Mouse (Mus musculus) forebrain, embryonic 11.5 days (tissue): Measurements from ENCODE around the gene Rai14. TPM values are rescaled to one million over a fixed set of nuclear protein-coding genes. Genes with fewer than 3 reads are reported as not detected.
"Not testable (repeated sequence)": the region's sequence is repeated elsewhere in the genome, so short reads cannot be mapped to it uniquely, and the experiment has no call there.

Experiments
- ATAC-seq: fragments of 200-750 bp; cut with Nextera tagmentation; replicated peaks from 2 replicates; pipeline ENCODE4 v1.8.0; 2017; ENCODE audit warnings: moderate TSS enrichment; ENCODE audit not compliant: low FRiP score
- DNase-seq: peaks from one replicate; pipeline ENCODE4 v3.0.0-alpha.2; 2017; ENCODE audit warnings: low spot score
- H3K27ac ChIP-seq: fragments of 300-500 bp; sonication (generic); 2 replicates; pipeline ENCODE4 v1.5.1; 2014; ENCODE audit warnings: low read depth, low read length
- H3K27me3 ChIP-seq: fragments of 300-500 bp; sonication (generic); 2 replicates; pipeline ENCODE4 v1.6.1; 2014; ENCODE audit warnings: mild to moderate bottlenecking, low read length, mixed read lengths; ENCODE audit not compliant: control insufficient read depth, insufficient read depth
- H3K36me3 ChIP-seq: fragments of 300-500 bp; sonication (generic); 2 replicates; pipeline ENCODE4 v1.6.1; 2014; ENCODE audit warnings: mild to moderate bottlenecking, low read length, moderate library complexity, mixed read lengths; ENCODE audit not compliant: control insufficient read depth, insufficient read depth
- H3K4me1 ChIP-seq: fragments of 300-500 bp; sonication (generic); replicated peaks from 2 replicates; pipeline ENCODE4 v1.6.1; 2014; ENCODE audit warnings: low read length, mixed read lengths; ENCODE audit not compliant: control insufficient read depth, insufficient read depth
- H3K4me2 ChIP-seq: fragments of 300-500 bp; sonication (generic); 2 replicates; pipeline ENCODE4 v1.6.1; 2014; ENCODE audit warnings: low read depth, mild to moderate bottlenecking, low read length, moderate library complexity, mixed read lengths; ENCODE audit not compliant: severe bottlenecking
- H3K4me3 ChIP-seq: fragments of 300-500 bp; sonication (generic); 2 replicates; pipeline ENCODE4 v1.5.1; 2014; ENCODE audit warnings: low read depth, low read length
- H3K9ac ChIP-seq: fragments of 300-500 bp; sonication (generic); 2 replicates; pipeline ENCODE4 v1.6.1; 2014; ENCODE audit warnings: low read length
- H3K9me3 ChIP-seq: fragments of 300-500 bp; sonication (generic); 2 replicates; pipeline ENCODE4 v1.6.1; 2016; ENCODE audit warnings: low read length, mixed read lengths; ENCODE audit not compliant: control insufficient read depth
- WGBS: fragments of 180-500 bp; shearing (Covaris S2); extraction: QIAGEN DNeasy Blood & Tissue Kit; methylation state at CpG from one replicate; pipeline ENCODE4 v1.1.7; 2014; 5-methylcytosine and 5-hydroxymethylcytosine counted together
- polyA plus RNA-seq: library from polyadenylated mRNA; unstranded; fragments of >200 nt; fragmentation: Nextera tagmentation; extraction: Ambion mirVana; gene quantifications from 2 replicates; pipeline ENCODE4 v1.2.1, GENCODE M21; 2014

Gene Rai14
- polyA plus RNA-seq, 1 experiment from 2014 or later: 61.5 TPM

DNA sequence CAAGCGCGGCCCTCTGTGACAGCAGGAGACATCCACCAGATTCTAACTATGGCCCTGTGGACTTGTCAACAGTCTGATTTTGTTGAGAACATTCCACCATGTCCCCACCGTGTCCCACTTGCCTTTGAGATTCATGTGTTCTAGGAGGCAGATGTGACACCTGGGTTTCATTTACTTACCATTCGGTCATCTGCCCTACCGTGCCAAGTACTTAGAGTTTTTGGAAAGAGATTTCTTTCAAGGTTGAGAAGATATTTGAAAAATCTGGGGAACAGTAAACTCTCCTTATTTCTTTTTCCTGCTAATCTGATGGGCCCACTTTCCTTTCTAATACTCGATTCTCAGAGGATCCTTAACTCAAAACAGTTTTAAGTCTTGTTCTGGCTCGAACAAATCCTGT is 178.5 kb downstream of the Rai14 start:
- ATAC-seq (no peak), DNase-seq (no peak)
- Histone ChIP-seq H3K27me3 (no peaks in the 10 kb centered on the region), H3K36me3 (no peaks in the 10 kb centered on the region), H3K9me3 (no peaks in the 10 kb centered on the region), H3K27ac (no peak overlapping the region), H3K4me2 (no peak overlapping the region), H3K4me1 (no peaks in the 10 kb centered on the region), H3K9ac (no peak overlapping the region), H3K4me3 (no peak overlapping the region)
- 89% methylated on average over 7 of the region's 7 CpGs for WGBS

DNA sequence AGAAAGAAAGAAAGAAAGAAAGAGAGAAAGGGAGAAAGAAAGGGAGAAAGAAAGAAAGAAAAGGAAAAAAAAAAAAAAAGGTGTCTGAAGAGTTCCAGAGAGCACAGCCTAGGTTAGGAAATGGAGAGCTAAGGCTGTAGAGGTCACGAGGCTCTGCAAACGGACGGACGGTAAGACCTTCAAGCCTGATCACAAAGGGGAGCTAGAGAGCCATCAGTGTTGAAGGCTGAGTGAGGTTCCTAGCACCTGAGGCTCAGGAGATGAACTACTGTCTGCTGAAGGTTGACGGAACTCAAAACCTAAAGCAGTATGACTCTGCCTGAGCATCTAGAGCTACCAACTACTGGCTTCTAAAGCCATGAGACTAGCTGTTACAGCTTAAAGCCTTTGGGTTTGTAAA is 179.8 kb downstream of the Rai14 start:
- H3K4me2 ChIP-seq: no peak overlapping the region
- no peak overlapping the region for H3K27ac ChIP-seq
- DNase-seq (no peak), ATAC-seq (no peak)
- no peaks in the 10 kb centered on the region for H3K36me3 ChIP-seq
- H3K4me3 ChIP-seq: no peak overlapping the region
- H3K27me3 ChIP-seq: no peaks in the 10 kb centered on the region
- WGBS: 85% methylated on average over 5 of the region's 5 CpGs
- no peak overlapping the region for H3K9ac ChIP-seq
- H3K9me3 ChIP-seq: no peaks in the 10 kb centered on the region
- H3K4me1 ChIP-seq: no peaks in the 10 kb centered on the region

- not testable (repeated sequence) for H3K4me1 ChIP-seq, ATAC-seq, H3K9ac ChIP-seq, H3K36me3 ChIP-seq, H3K27ac ChIP-seq, H3K27me3 ChIP-seq, H3K9me3 ChIP-seq, DNase-seq, H3K4me3 ChIP-seq, H3K4me2 ChIP-seq
- WGBS: 90% methylated on average over 10 of the region's 10 CpGs
These were observed 181.1 kb downstream of the Rai14 start for GRCm38 (mm10) chr15:10533361-10533760.

DNA sequence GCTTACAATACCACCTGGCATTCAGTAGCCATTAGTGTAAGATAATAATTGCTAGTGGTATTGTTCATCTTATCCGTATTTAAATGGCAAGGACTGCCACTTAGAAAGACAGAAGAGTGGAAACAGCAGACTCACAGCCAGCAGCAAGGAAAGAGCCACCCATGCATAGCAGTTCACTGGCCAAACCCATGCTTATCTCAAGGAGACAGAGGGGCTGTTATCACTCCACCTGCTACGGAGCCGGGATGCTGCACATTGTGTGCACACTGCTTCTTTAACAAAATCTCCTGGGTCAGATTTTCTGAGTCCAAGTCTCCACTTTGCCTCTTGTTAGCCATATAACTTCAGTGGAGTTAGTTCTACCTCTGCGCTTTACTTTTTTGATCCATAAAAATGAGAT is 183.1 kb downstream of the Rai14 start:
- ATAC-seq: no peak
- 89% methylated on average over 4 of the region's 4 CpGs for WGBS
- H3K27me3 ChIP-seq: no peaks in the 10 kb centered on the region

GRCm38 (mm10) chr15:10525896-10526295 is 188.5 kb downstream of the Rai14 start:
- Histone ChIP-seq H3K4me3 (no peak overlapping the region), H3K27ac (no peak overlapping the region), H3K36me3 (no peaks in the 10 kb centered on the region), H3K27me3 (no peaks in the 10 kb centered on the region), H3K4me1 (no peaks in the 10 kb centered on the region), H3K9ac (no peak overlapping the region), H3K9me3 (no peaks in the 10 kb centered on the region), H3K4me2 (no peak overlapping the region)
- DNase-seq (no peak), ATAC-seq (no peak)
- 81% methylated on average over 1 of the region's 1 CpGs for WGBS

More for the DNA sequence above, 183.1 kb downstream of the Rai14 start:
- no peaks in the 10 kb centered on the region for H3K4me1 ChIP-seq
- H3K9me3 ChIP-seq: no peaks in the 10 kb centered on the region
- H3K36me3 ChIP-seq: no peaks in the 10 kb centered on the region
- no peak for DNase-seq
- no peak overlapping the region for H3K4me3 ChIP-seq
- H3K27ac ChIP-seq: no peak overlapping the region
- no peak overlapping the region for H3K9ac ChIP-seq
- no peak overlapping the region for H3K4me2 ChIP-seq

Other genes starting within 250 kb of the Rai14 start
- 17.3 and 18.3 TPM in 2 replicates for gene Dnajc21, start 244.1 kb downstream of the Rai14 start, polyA plus RNA-seq
- gene Brix1, start 228.7 kb downstream of the Rai14 start, polyA plus RNA-seq: 112 and 146 TPM in 2 replicates
- 35.1 and 37.4 TPM in 2 replicates for gene Rad1, start 228.6 kb downstream of the Rai14 start, polyA plus RNA-seq
- gene Ttc23l, start 156.0 kb downstream of the Rai14 start, polyA plus RNA-seq: not detected in 2 replicates
- gene C1qtnf3, start 237.7 kb upstream of the Rai14 start, polyA plus RNA-seq: 0.64 and 0.81 TPM in 2 replicates